Mouse (Mus musculus): ENCODE measurements around the gene Lysmd1. TPM values are rescaled to one million over a fixed set of nuclear protein-coding genes. Genes with fewer than 3 reads are reported as not detected.
"Not testable (repeated sequence)": the region's sequence is repeated elsewhere in the genome, so short reads cannot be mapped to it uniquely, and the experiment has no call there.

Lysmd1 gene
- total RNA-seq (2022), result 10 to 100 TPM; 12.8 to 17.7 (median 15.5) TPM

DNA sequence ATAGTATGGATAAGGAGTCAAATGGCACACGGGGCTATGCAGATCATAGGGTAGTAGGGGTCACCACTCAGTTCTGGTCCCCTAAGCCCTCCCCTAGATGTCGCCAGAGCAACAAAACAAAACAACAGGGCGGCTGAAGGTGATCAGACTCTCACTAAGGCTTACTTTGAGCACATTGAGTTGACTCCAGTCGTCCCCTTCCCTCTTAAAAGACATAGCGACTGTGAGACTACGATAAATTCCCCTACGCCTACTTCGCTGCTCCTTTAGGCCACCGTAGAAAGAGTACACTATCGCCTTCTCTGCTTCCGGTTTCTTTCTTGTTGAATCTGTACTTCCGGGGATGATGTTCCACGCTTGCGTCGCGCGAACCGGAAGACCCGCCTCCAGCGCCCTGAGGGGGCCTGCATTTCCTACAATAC is at the start of gene Lysmd1, which contains the start of gene Scnm1:
Gene Lysmd1, plus strand, starts transcription at position 409 of the 422 bp plus-strand sequence.
Gene Scnm1, minus strand, starts transcription at position 332 of the 422 bp plus-strand sequence.
- DNase-seq (ENCODE audit: low spot score in 2 of 2), result peak; percentile 74 to 94

DNA sequence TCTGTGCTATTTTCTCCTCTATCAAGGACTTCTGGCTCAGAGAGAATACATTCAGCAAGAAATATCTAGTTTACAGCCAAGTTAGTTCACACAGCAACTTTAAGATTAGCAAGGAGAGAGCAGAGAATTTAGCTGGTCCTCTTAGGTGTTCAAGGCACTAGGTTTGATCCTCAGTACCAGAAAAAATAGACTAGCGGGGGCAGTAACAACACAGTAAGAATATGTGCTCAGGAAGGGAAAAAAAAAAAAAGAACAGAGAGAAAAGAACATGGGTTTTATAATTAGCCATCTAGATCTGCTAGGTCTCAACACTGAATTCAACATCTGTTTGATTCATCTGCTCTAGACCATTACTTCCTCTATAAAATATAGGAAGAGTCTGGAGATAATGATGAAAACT is 45.8 kb upstream of the Lysmd1 start:
- DNase-seq (ENCODE audit: low spot score in 2 of 2), result no peak

DNA sequence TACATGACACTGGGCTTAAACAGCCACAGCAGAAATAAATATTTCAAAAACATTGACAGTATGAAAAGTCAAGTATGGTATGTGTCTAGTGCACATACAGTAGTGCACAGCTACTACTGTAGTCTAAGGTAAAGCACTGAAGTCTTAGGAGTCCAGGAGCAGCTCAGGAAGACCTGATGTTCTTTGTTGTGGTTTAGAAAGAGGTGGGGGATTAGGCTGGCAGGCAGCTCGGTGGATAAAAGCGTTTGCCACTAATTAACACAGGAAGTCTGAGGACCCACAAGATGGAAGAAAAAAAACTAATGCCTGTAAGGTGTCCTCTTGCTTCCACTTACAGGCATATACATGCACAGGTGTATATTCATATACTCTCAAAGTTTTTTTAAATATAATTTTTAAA is 33.0 kb upstream of the Lysmd1 start:
- DNase-seq (ENCODE audit: low spot score in 2 of 2), result no peak

DNA sequence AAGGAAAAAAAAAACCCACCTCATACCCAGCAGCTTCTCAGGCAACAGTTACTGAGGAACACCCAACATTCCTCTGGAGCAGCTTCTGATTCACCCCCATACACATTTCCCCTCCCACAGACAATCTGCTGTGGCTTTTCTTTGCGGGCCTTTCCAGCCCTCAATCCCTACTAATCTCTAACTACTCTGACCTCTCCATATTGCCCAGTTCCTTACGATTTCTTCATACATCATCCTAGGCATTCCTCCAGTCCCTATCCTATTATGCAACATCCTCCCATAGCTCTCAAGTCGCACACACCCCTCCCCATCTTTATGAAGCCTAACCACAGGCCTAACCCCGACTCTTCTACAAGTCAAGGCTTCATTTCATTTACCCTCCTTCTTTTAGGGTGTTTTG is 28.8 kb upstream of the Lysmd1 start:
- peak in 1 of 2 experiments; percentile 35 for DNase-seq (ENCODE audit: low spot score in 2 of 2)

DNA sequence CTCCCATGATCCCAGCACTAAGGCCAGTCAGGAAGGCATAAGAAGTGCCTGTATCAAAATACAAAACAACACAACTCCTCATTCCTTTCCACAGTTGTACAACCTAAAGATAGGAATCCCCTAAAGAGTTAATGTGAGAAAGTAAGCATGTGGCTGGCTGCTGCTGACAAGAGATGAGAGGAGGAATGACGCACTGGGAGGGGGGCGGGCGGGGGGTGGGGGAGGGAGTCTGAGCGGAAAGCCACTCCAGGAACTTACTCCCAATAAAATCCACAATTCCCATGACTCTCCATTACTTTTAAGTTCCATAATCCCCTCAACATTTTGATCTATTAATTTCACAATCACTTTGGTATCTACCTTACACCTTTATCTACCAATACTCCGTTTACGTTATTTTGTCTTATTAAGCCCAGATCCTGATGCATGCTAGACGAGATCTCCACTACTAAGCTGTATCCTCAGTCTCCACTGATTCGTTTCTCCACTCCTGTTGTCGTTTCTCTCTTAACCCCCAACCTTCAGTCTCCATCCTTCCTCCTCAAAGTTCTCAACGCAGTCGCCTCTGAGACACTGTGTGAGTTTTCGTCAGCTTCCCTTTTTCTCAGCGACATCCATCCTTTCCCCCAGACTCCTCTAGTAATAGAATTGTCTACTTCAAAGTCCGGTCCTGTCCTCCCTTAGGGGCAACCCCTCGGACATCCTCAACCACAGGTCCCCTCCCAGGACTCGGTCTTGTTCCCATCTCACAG is 28.1 kb upstream of the Lysmd1 start:
- DNase-seq (ENCODE audit: low spot score in 2 of 2), result no peak

DNA sequence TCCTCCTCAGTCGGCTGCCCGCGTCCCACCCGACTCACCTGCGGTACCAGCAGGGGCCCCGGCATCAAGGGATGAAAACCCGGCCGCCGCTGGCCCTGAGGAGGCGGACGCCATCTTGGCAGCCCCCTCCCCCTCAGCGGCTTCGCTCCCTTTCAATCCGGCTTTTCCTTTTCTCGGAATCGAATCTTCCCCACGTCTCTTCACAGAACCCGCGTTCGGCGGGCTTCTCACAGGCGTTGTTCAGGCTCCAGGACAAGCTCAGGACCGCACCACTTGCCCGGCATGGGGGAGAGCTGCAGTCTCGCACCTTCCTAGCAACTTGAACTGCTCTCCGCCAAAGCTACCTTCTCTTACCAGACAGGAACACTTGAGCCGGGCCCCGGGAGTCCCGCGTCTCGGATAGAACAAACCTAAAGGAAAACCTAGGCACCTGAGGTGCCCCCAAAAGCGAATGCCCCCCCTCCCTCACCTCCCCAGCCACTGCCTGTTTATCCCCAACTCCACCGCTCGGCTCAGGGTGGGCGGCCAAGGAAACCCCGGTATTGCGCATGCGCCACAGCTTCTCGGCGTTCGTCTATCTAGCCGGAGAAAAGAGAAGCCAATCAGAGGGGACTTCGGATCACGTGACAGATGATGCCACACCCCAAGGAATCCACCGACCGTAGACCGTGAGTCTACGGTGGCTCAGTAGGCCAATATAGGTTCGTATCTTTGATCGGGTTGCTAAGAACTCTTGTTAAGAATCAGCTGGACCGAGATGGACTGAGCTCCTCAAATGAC is 27.4 kb upstream of the Lysmd1 start, which contains the start of gene Pip5k1a:
Gene Pip5k1a, minus strand, starts transcription at position 593 of the 780 bp plus-strand sequence.
- DNase-seq (ENCODE audit: low spot score in 2 of 2), result peak; percentile 92 to 96

DNA sequence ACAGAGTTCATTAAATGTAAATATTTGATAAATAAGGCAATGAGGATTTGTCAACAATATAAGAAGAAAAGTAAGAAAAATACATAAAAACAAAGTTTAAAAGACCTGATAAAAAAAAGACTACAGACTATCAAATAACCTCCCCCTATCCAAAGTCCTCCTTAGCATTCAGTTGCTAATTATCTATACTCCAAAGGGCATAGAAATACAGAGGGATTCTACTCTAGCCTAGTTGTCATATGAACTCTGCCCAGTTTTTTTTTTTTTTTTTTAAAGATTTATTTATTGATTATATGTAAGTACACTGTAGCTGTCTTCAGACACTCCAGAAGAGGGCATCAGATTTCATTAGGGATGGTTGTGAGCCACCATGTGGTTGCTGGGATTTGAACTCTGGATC is 26.6 kb upstream of the Lysmd1 start:
- DNase-seq (ENCODE audit: low spot score in 2 of 2), result not testable (repeated sequence)

DNA sequence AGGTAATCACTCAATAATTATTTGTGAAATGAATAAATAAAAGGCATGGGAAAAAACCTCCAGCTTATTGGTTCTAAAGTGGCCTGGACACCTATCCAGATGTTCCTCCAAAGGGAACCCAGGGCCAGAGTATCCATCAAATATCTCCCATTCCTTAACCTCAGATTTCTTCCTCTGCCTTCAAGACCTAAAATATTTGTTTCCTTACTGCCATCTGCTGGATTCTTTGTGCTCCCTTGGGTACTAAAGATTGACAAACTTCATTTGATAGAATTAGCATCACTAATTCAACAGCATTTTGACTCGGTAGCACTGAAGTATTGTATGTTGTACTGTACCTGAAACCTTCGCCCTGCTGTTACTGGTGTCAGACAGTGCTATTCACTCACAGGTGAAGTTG is 26.0 kb upstream of the Lysmd1 start:
- DNase-seq (ENCODE audit: low spot score in 2 of 2), result no peak

DNA sequence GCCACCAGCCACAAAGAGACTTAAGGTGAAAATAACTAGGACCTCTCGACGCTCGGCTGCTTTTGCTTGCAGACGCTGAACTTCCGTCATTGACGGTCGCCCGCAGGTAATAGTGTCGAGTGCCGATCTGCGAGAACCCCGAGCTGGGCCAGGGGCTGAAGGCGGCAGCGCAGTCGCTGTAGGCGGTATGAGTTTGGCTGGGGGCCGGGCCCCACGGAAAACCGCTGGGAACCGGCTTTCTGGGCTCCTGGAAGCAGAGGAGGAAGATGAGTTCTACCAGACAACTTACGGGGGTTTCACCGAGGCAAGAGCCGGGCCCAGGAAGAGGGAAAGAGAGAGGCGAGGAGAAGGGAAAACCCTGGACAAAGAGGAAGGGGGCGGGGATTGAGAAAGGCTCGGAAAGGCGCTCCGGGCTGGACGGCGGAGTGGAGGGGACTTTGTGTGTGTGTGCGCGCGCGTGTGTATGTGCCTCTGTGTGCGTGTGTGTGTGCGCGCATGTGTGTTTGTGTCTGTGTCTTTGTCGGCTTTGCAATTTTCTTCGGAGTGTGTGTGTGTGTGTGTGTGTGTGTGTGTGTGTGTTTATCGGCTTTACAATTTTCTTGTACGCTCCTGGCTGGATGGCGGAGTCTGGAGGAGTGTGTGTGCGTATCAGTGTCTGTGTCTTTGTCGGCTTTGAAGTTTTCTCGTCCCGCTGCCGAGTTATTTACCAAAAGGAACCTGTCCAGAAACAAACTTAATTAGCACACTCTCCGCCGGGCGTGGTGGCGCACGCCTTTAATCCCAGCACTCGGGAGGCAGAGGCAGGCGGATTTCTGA is 22.8 kb upstream of the Lysmd1 start, which contains the start of gene Vps72:
Gene Vps72, plus strand, starts transcription at position 112 of the 816 bp plus-strand sequence.
- DNase-seq (ENCODE audit: low spot score in 2 of 2), result peak; percentile 83 to 85

DNA sequence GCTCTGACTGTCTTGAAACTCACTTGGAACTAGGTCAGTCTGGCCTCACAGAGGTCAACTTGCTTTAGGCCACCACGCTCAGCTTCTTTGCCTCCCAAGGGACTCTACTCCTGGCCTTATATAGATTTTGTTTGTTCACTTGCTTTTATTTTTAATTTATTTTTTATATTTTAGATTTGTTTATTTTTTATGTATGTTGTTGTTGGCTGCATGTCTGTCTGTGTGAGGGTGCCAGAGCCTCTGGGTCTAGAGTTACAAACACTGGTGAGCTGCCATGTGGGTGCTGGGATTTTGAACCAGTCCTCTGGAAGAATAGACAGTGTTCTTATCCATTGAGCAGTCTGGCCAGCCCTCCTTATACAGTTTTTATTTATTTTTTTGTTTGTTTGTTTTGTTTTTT is 21.1 kb upstream of the Lysmd1 start:
- no peak for DNase-seq (ENCODE audit: low spot score in 2 of 2)

DNA sequence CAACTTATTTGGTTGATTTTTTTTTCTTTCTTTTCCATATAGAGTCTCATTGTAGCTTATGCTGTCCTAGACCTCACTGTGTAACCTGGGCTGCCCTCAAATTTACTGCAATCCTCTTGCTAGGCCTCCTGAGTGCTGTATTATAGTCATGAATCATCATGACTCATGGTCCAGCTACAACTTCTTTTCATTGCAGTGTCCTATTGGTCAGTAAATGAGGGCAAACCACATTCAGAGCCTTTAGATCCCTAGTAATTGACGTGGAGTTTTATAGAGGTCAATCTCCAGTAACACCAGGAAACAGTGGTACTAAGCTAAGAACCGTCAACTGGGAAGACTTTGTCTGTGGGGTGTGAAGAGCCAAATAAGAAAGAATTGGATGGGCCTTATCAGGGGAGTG is 16.1 kb upstream of the Lysmd1 start:
- DNase-seq (ENCODE audit: low spot score in 2 of 2), result no peak

DNA sequence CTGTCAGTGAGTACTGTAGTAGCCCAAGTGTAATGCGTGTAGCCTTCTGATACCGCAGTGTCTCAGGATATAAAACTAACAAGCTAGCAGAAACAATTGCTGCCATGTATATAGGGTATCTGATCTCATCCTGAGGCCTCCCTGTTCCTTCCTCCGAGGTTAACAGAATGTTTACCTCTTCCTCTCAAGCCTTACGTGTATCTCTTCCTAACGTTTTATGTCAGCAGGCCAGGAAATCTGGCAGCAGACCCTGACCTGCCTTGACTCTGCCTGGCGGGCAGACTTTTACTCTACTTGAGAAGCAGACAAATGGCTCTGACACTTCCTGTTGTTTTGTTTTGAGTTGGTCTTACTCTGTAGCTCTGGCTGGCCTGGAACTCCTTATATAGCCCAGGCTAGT is 12.3 kb upstream of the Lysmd1 start:
- no peak for DNase-seq (ENCODE audit: low spot score in 2 of 2)

DNA sequence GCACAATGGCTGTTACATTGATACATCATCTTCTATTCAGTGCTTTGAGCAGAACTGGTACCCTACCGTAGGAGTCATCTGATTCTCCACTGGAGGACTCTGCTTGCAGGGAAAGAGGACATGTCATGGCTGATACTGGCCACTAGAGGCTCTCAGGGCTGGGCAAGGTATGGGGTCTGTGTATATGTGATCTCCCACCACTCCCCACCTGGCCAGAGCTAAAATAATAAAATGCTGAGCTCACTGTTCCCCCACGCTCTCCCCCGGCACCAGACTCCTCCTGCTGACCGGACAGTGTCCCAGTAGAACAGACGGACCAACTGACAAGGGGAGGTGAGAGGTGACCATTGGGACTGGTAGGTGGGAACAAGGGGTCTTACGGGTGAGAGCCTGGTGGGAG is 9.6 kb upstream of the Lysmd1 start, which contains the start of gene Tmod4:
Gene Tmod4, plus strand, starts transcription at position 231 of the 400 bp plus-strand sequence.
- no peak for DNase-seq (ENCODE audit: low spot score in 2 of 2)

DNA sequence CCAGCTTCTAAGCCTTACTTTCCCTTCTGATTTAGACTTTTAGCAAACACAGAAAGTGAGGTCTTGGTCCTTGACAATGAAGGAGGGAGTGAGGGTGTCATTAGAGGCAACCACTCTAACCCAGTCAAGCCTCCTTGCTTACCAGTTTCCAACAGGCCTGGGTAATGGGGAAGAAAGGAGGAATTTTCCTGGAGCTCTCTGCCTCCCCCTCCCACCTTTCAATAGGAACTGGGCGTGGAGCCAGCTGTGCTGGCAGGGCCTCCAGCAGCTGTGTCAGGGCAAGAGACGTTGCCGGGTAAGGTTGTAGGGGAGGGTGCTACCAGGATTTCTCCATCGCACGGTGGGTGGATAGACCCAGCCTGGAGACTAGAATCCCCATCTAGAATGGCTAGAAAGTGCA is 8.9 kb upstream of the Lysmd1 start:
- no peak for DNase-seq (ENCODE audit: low spot score in 2 of 2)

DNA sequence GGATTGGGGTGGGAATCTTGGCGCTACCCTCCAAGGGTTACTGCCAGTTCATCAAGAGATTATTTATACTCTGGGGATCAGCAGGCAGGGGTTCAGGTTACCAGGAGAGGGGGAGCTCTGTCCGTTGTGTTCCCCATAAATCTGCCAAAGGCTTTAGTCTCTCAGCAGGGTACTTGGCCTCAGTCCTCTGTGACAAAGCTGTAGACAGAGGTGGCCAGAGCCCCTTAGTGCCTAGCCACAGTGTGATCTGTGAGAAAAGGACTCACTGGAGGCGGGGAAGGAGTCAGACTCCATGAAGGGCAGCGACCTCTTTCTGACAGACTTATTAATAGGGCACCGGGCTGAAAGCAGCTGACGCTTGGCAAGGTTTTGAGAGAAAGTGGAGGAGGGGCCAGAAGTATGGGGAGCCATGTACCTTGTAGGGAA is 4.6 kb upstream of the Lysmd1 start:
- no peak for DNase-seq (ENCODE audit: low spot score in 2 of 2)

DNA sequence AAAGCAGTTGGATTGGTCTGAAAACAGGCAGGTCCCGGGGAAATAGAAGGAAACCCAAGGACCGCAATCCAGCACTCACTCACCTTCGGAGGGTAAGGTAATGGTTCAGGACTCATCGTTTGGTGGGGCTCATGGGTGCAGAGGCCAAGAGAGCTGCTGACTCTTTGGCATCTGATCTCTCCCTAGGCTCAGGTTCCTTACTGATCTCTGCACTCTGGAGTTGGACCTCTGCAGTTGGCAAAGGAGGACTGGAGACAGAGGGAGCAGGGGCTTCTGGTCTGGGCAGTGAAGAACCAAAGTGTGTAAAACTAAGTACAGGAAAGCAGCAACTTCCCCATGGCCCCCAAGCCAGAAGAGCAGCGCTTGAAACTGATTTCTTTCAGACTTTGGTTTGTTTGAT is 3.8 kb upstream of the Lysmd1 start:
- no peak for DNase-seq (ENCODE audit: low spot score in 2 of 2)

DNA sequence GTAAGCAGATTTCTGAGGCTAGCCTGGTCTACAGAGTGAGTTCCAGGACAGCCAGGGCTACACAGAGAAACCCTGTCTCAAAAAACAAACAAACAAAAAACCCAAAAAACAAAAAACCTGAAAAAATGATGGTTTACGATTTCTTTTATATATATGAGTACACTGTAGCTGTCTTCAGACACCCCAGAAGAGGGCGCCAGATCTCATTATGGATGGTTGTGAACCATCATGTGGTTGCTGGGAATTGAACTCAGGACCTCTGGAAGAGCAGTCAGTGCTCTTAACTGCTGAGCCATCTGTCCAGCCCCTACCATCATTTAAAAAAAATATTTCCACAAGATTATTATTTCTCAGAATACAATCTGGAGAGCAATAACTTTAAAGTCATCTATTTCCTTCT is 1.5 kb upstream of the Lysmd1 start:
- not testable (repeated sequence) for DNase-seq (ENCODE audit: low spot score in 2 of 2)

DNA sequence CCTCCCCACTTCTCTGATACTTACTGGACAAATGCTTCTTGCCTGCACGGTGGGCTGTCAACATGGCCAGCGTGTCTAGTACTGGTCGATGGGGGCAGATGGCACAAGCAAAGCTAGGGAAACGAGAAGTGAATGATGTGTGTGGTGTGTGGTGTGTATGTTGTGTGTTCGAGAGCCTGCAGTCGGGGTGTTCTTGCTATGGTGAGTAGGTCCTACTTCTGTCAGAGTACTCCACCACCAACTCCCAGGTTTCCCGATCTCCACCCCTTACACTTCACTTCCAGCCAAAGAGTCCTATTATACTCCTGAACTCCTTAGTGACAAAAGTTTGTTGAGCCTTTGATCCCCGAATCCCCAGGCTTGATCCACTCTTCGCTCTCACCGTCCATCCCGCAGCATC is 712 bp upstream of the Lysmd1 start:
- no peak for DNase-seq (ENCODE audit: low spot score in 2 of 2)

DNA sequence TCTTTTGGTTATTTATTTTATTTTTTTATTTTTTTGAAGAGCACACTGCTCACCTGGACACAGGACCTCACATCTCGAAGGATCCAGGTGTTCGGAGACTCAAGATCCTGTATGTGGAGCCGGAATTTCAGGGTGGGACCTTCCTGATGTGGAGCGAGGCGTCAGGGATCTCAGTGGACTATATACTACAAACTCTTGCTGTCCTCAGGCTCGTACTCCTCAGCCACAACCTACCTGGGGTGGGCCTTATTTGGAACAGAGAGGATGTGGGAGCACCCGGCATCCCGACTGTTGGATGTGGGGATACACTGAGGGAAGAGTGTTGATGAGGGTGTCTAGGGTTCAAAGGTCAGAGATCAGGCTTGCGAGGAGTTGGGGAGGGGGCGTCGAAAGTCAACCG is 245 bp downstream of the Lysmd1 start:
- not testable (repeated sequence) for DNase-seq (ENCODE audit: low spot score in 2 of 2)

DNA sequence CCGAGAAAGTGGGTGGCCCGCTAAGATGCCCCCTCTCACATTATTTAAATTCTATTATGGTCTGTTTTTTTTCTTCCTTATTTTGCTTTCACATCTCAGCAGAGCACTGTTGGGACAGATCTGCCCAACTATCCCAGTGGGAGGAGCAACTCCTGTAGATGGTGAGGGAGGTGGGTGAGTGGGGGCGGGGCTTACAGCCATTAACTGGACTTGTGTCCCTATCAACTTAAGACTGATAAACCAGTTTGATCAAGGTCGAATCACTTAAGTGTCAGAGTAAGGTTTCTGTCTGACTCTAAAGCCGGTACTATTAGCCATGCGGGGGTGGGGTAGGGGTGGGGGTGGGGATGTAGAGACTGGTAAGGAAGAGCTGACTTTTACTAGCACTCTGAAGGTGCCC is 1.1 kb downstream of the Lysmd1 start:
- DNase-seq (ENCODE audit: low spot score in 2 of 2), result peak in 1 of 2 experiments; percentile 57

DNA sequence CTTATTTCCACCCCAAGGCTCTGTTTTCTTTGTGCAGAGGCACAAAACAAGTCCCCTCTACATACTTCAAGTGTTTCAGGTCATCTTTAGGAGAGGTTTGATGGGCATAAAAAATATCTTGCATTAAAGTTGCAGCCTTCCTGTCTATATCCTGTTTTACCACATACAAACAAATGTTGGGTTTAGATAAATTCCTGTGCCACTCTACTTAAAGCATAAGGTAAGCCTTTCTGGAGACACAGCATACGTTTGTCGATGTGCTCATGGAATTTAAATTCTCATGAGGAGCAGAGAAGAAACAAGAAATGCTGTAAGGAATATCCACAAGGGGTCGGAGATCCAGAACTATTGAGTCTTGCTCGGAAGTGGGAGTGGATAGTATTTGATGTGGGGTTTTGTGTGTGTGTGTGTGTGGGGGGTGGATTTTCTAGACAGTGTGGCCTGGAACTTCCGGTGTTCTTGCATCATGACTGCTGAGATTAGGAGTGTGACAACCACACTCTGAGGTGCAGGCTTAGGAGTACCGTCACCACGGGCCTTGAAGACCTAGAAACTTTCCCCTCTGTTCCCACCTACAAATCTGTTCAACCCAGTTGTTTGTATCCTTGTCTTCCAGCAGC is 1.7 kb downstream of the Lysmd1 start:
- no peak for DNase-seq (ENCODE audit: low spot score in 2 of 2)

All from left cerebral cortex, adult 8-10 months (tissue).